Mouse (Mus musculus): ENCODE data around the gene Rora. TPM values are rescaled to one million over a fixed set of nuclear protein-coding genes. Genes with fewer than 3 reads are reported as not detected.

The Rora gene
- polyA plus RNA-seq, 1 experiment from 2014 or later: 4.7 TPM

DNA sequence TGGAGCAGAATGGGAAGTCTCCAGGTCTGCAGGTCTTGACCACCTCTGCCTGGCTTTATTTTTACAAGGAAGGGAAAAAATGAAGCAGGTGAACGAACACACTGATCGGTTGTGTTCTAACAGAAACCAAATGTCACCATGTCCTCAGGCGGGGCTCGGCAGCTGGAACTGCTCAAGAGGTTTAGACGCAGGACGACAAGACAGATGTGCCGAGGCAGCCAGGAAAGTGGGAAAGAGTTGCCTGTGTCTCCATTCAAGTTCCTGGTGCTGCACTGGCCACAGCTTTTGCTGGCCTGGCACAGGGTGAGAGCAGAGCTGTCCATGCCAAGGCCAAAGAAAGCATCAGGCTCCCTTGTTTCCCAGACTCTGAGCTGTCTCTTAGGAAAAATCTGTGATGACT is 480.1 kb downstream of the Rora start:
- 0 out of 2 replicates have a peak overlapping the region, but pooled peaks have one; percentile 44 for H3K27ac ChIP-seq
- WGBS: 35% methylated on average over 7 of the region's 7 CpGs
- no peaks in the 10 kb centered on the region for H3K36me3 ChIP-seq
- no peak for ATAC-seq
- 0 out of 2 replicates have a peak, but pooled peaks cover 2% of the 10 kb centered on the region for H3K4me1 ChIP-seq (replicated peaks)
- no peak overlapping the region for H3K4me3 ChIP-seq (replicated peaks)
- H3K9ac ChIP-seq: no peak overlapping the region
- H3K4me2 ChIP-seq (replicated peaks): no peak overlapping the region; the same call in 1 of the 2 replicates
- H3K27me3 ChIP-seq (replicated peaks): no peaks in the 10 kb centered on the region
- H3K9me3 ChIP-seq: no peaks in the 10 kb centered on the region

DNA sequence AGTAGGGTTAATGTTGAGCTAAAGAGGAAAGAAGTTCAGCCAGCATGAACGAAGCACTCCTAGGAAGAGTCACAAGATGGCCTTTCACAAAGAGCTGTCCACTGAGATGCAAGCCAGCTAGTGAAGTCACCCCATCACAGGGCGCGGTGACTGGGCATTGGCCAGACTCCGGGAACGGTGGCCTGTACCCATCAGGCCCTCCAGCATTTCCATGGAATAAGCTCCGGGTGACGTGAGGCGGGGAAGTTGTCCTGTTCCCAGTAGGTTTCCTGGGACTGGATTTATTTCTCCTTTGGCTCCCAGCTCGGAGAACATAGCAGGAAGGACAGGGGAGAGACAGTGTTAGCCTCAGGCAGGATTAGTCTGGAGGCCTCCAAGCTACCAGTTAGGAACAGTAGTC is 481.0 kb downstream of the Rora start:
- Histone ChIP-seq H3K9ac (no peak overlapping the region), H3K4me1 (replicated peaks) (0 out of 2 replicates have a peak, but pooled peaks cover 2% of the 10 kb centered on the region), H3K4me2 (replicated peaks) (no peak overlapping the region), H3K27ac (no peak overlapping the region), H3K4me3 (replicated peaks) (no peak overlapping the region), H3K27me3 (replicated peaks) (no peaks in the 10 kb centered on the region), H3K36me3 (no peaks in the 10 kb centered on the region), H3K9me3 (no peaks in the 10 kb centered on the region)
- ATAC-seq: no peak
- 85% methylated on average over 9 of the region's 9 CpGs for WGBS

DNA sequence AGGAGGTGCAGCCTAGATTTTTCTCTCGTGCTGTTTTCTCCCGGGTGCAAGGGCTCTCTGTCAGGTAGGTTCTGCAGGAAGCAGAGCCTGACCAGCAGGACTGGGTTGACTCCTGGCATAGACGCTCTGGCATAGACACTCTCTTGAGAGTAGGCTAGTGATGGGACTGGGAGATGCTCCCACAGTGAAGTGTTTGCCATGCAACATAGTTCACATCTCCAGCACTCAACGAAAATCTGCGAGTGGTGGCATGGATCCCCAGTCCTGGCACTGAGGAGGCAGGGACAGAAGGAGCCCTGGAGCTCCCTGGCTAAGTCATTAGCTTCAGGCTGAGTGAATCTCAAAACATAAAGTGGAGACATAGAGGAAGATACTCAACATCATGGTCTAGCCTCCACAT is 483.2 kb downstream of the Rora start:
- Histone ChIP-seq H3K36me3 (no peaks in the 10 kb centered on the region), H3K27me3 (replicated peaks) (no peaks in the 10 kb centered on the region), H3K4me3 (replicated peaks) (no peak overlapping the region), H3K4me1 (replicated peaks) (0 out of 2 replicates have a peak, but pooled peaks cover 2% of the 10 kb centered on the region), H3K9ac (no peak overlapping the region), H3K9me3 (no peaks in the 10 kb centered on the region), H3K27ac (no peak overlapping the region), H3K4me2 (replicated peaks) (no peak overlapping the region)
- 92% methylated on average over 5 of the region's 5 CpGs for WGBS
- no peak for ATAC-seq

DNA sequence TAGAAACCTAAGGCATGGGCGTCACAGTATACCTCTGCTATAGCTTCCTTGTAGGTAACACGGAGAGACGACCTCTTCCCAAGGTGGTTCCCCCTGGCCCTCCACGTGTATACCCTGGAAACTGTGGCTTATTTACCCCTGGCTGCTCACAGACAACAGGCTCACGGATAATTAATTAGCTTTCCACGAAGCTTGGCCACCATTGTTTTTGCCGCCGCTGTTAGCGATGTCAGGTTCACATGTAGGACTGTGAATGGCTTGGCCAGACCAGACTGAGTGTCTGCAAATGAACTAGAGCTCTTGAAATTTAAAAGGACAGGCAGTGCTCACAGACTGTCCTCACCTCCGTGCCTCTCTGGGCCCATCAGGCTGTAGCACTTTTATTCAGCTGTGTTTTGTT is 483.8 kb downstream of the Rora start:
- Histone ChIP-seq H3K9me3 (no peaks in the 10 kb centered on the region), H3K27me3 (replicated peaks) (no peaks in the 10 kb centered on the region), H3K9ac (no peak overlapping the region), H3K27ac (no peak overlapping the region), H3K4me2 (replicated peaks) (no peak overlapping the region), H3K4me3 (replicated peaks) (no peak overlapping the region), H3K4me1 (replicated peaks) (0 out of 2 replicates have a peak, but pooled peaks cover 2% of the 10 kb centered on the region), H3K36me3 (no peaks in the 10 kb centered on the region)
- no peak for ATAC-seq
- WGBS: 74% methylated on average over 10 of the region's 10 CpGs

DNA sequence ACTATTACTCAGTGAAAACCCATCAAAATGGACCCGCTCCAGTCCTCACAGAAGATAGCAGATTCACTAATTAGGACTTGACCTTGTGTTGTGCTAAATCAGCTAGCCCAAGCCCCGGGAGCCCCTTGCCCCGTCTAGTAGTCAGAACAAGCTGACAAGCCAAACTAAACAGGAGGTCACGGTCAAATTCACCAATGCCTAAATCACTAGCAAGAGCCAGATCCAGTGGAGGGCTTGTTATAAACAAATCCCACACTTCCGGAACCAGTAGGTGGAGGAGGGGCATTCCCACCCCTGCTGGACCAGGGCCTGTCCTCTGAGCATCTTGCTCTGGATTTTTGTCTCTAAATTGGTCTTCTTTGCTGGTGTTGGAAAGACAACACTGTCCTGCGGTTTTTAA is 486.6 kb downstream of the Rora start:
- Histone ChIP-seq H3K27me3 (replicated peaks) (no peaks in the 10 kb centered on the region), H3K4me1 (replicated peaks) (no peaks in the 10 kb centered on the region), H3K9ac (no peak overlapping the region), H3K4me3 (replicated peaks) (no peak overlapping the region), H3K4me2 (replicated peaks) (no peak overlapping the region), H3K9me3 (no peaks in the 10 kb centered on the region), H3K27ac (no peak overlapping the region), H3K36me3 (no peaks in the 10 kb centered on the region)
- no peak for ATAC-seq
- WGBS: 42% methylated on average over 6 of the region's 6 CpGs

DNA sequence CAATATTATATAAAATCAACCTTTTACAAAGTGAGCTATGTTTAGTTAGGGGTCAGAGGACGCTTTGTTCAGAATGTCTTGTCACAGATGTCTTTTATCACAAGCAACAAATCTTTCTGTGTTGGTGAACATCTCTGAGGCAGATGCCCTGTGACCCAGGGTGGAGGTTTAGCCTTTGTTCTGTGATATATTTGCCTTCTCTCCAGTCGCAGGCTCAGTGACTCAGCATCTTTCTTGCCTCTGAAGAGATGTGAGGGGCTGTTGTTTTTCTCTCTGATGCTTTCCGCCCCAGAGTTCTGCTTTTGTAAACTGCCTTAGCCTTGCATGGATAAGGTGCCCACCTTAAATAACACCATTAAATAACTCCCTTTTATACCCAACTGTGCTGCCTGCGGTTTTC is 488.3 kb downstream of the Rora start:
- H3K4me2 ChIP-seq (replicated peaks): no peak overlapping the region
- H3K4me1 ChIP-seq (replicated peaks): no peaks in the 10 kb centered on the region
- WGBS: 60% methylated on average over 4 of the region's 4 CpGs
- no peaks in the 10 kb centered on the region for H3K9me3 ChIP-seq
- H3K36me3 ChIP-seq: no peaks in the 10 kb centered on the region
- H3K27ac ChIP-seq: no peak overlapping the region
- ATAC-seq: no peak
- no peak overlapping the region for H3K9ac ChIP-seq
- no peaks in the 10 kb centered on the region for H3K27me3 ChIP-seq (replicated peaks)
- no peak overlapping the region for H3K4me3 ChIP-seq (replicated peaks)

DNA sequence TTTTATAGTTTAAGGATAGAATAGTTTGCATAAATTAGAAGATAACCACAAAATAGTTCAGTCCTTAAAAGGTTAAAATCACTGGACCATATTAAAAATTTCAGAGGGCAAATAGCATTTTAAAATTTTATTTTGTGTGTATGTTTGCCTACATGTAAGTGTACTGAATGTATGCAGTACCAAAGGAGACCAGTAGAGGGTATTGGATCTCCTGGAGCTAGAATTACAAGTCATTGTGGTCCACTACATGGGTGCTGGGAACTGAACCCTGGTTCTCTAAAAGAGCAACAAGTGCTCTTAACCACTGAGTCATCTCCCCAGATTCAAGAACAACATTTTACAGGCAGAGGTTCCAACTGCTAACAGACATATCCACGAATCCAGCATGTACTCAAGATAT is 493.4 kb downstream of the Rora start:
- Histone ChIP-seq H3K36me3 (no peaks in the 10 kb centered on the region), H3K9me3 (no peaks in the 10 kb centered on the region), H3K9ac (no peak overlapping the region), H3K27ac (no peak overlapping the region), H3K4me1 (replicated peaks) (no peaks in the 10 kb centered on the region), H3K4me2 (replicated peaks) (no peak overlapping the region), H3K27me3 (replicated peaks) (no peaks in the 10 kb centered on the region), H3K4me3 (replicated peaks) (no peak overlapping the region)
- ATAC-seq: no peak
- 90% methylated on average over 1 of the region's 1 CpGs for WGBS

DNA sequence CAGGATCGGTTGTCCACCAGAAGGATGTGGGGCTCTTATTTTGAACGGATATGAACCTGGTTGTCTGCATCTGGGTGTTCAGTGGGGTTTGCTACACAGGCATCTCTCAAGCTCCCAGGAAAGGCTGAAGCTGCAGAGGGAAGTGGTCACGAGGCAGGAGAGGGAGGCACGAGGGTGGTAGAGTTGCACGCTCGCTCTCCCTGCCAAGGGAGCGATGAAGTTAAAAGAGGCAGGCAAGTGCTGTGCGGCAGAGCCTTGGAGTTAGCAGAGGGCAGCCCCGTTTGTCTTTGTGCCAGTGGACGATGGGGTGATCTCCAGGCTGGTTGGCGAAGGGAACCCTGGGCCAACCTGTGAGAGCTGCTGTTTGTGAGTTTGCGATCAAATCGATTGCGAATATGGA is 496.6 kb downstream of the Rora start:
- ATAC-seq: no peak
- 60% methylated on average over 14 of the region's 14 CpGs for WGBS
- Histone ChIP-seq H3K36me3 (no peaks in the 10 kb centered on the region), H3K9ac (no peak overlapping the region), H3K4me1 (replicated peaks) (no peaks in the 10 kb centered on the region), H3K27me3 (replicated peaks) (no peaks in the 10 kb centered on the region), H3K27ac (no peak overlapping the region), H3K9me3 (no peaks in the 10 kb centered on the region), H3K4me2 (replicated peaks) (no peak overlapping the region), H3K4me3 (replicated peaks) (no peak overlapping the region)

DNA sequence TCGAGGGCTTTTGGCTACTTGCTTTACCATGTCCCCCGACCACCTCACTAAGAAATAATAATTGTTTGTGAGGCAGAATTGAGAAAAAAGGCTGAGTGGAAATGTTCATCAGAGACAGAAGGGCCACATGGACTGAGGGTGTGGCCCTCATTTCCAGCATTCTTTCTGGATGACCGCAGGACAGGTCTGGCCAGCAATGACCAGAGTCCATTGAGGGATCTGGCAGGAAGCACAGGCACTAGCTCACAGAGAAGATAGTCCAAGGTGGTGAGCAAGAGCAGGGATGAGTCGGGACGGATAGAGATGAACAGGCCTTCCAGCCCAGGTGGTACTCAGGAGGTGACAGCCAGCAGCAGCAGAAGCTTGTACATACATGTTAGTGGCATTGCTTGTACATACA is 501.1 kb downstream of the Rora start:
- WGBS: 85% methylated on average over 5 of the region's 5 CpGs
- Histone ChIP-seq H3K27ac (no peak overlapping the region), H3K4me2 (replicated peaks) (no peak overlapping the region), H3K9ac (no peak overlapping the region), H3K4me3 (replicated peaks) (no peak overlapping the region), H3K9me3 (no peaks in the 10 kb centered on the region), H3K36me3 (no peaks in the 10 kb centered on the region), H3K27me3 (replicated peaks) (no peaks in the 10 kb centered on the region), H3K4me1 (replicated peaks) (no peaks in the 10 kb centered on the region)
- ATAC-seq: no peak

DNA sequence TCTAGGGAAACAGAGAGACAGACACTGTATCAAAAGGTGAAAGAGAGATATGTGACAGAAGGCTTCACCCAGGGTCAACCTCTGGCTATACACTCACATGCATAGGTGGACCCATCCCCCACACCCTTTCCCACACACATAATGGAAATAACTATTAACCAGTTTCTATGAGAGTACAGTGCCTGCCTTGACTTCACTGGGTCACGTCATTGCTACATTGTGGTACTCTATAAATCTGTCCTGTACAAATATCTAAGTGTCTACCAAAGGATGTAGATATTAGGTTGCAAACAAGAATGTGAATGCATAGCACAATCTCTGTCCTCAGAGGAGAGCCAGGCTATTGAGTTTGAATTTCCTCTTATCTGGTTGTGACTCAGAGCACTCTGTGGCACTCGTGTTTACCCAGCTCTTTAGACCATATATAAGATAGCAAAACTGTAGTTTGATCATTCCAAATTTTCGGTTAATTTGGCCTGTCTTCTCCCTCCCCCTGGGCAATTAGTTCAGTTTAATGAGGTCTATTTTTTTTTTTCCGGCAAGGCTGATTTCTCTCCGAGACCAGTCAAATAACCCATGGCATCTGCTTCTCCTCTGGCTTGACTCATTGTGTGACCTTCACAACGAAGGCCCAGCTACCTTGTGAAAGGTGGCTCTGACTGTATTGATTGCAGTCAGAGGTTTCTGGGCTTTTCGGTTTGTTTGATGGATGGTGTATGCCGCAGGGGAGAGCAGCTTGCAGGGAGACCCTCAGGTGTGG is 502.4 kb downstream of the Rora start:
- H3K4me3 ChIP-seq (replicated peaks): no peak overlapping the region
- no peak overlapping the region for H3K27ac ChIP-seq
- H3K4me2 ChIP-seq (replicated peaks): no peak overlapping the region
- no peaks in the 10 kb centered on the region for H3K36me3 ChIP-seq
- no peak for ATAC-seq
- H3K27me3 ChIP-seq (replicated peaks): no peaks in the 10 kb centered on the region
- H3K9ac ChIP-seq: no peak overlapping the region
- no peaks in the 10 kb centered on the region for H3K4me1 ChIP-seq (replicated peaks)
- no peaks in the 10 kb centered on the region for H3K9me3 ChIP-seq
- 53% methylated on average over 8 of the region's 8 CpGs for WGBS

DNA sequence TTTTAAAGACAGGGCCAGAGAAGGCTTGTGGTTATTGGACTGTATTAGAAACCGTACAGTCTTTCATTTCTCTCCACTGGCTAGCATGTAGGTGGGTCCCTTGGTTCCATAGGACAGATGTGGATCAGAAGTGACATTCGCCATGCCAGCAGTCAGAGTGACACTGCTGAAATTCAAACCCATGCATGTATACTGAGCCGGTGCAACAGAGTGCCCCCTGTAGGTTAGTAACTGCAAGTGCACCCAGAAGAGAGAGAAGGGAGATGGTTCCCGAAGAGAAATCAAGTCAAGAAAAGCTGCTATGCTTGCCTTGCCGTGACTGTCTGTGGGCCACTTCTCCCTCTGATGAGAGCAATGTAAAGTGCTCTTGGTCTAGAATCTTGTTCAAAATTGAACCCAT is 507.2 kb downstream of the Rora start:
- Histone ChIP-seq H3K4me2 (replicated peaks) (no peak overlapping the region), H3K27me3 (replicated peaks) (no peaks in the 10 kb centered on the region), H3K9ac (no peak overlapping the region), H3K27ac (no peak overlapping the region), H3K4me1 (replicated peaks) (no peaks in the 10 kb centered on the region), H3K4me3 (replicated peaks) (no peak overlapping the region), H3K9me3 (no peaks in the 10 kb centered on the region), H3K36me3 (no peaks in the 10 kb centered on the region)
- ATAC-seq: no peak
- 90% methylated on average over 5 of the region's 5 CpGs for WGBS

DNA sequence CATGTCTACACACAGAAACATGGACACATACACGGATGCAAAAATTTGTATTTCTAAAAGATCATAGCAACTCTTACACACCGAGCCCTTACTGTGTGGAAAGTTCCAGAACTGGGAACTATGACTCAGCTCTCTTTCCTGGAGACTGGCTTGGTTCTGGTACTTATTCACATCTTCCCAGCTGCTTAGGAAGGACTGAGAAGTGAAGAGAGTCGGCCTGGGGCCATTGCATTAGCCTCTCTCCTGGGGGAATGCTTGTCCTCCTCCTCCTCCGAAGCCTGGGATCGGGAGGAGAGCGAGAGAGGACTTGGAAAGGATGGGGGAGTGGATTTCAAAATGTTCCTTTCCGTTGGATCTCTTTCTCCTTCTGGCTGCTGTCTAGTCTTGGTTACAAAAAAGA is 511.1 kb downstream of the Rora start:
- 78% methylated on average over 7 of the region's 7 CpGs for whole genome bisulfite sequencing

More for the DNA sequence above, 511.1 kb downstream of the Rora start:
- no peak for ATAC-seq
- Histone ChIP-seq H3K27ac (no peak overlapping the region), H3K27me3 (replicated peaks) (no peaks in the 10 kb centered on the region), H3K4me1 (replicated peaks) (0 out of 2 replicates have a peak, but pooled peaks cover under 1% of the 10 kb centered on the region), H3K9me3 (no peaks in the 10 kb centered on the region), H3K9ac (no peak overlapping the region), H3K36me3 (no peaks in the 10 kb centered on the region), H3K4me2 (replicated peaks) (no peak overlapping the region), H3K4me3 (replicated peaks) (no peak overlapping the region)
